Mouse (Mus musculus) limb, embryonic 14.5 days (tissue): Measurements from ENCODE around the gene Cdk12. TPM values are rescaled to one million over a fixed set of nuclear protein-coding genes. Genes with fewer than 3 reads are reported as not detected.
A peak's percentile ranks its signal among the peaks of the same experiment; 100 is the strongest.

Source experiments
- ATAC-seq: fragments of 200-750 bp; cut with Nextera tagmentation; 2 replicates; pipeline ENCODE4 v1.8.0; 2017; ENCODE audit warnings: low read depth, moderate number of reproducible peaks, moderate TSS enrichment; ENCODE audit not compliant: low FRiP score
- DNase-seq: peaks from one replicate; pipeline ENCODE4 v3.0.0-alpha.2; 2015; ENCODE audit warnings: low spot score
- H3K27ac ChIP-seq: fragments of 300-500 bp; sonication (generic); replicated peaks from 2 replicates; pipeline ENCODE4 v1.5.1; 2014; ENCODE audit warnings: low read depth, mild to moderate bottlenecking, low read length, moderate library complexity, mixed read lengths
- H3K27me3 ChIP-seq: fragments of 300-500 bp; sonication (generic); 2 replicates; pipeline ENCODE4 v1.6.1; 2014; ENCODE audit warnings: low read length, mixed read lengths; ENCODE audit not compliant: control insufficient read depth, insufficient read depth
- H3K36me3 ChIP-seq: fragments of 300-500 bp; sonication (generic); 2 replicates; pipeline ENCODE4 v1.6.1; 2014; ENCODE audit warnings: mild to moderate bottlenecking, low read length, moderate library complexity, mixed read lengths; ENCODE audit not compliant: control insufficient read depth, insufficient read depth
- H3K4me1 ChIP-seq: fragments of 300-500 bp; sonication (generic); 2 replicates; pipeline ENCODE4 v1.6.1; 2014; ENCODE audit warnings: antibody characterized with exemption, low read length, mixed read lengths; ENCODE audit not compliant: control insufficient read depth, insufficient read depth
- H3K4me2 ChIP-seq: fragments of 300-500 bp; sonication (generic); replicated peaks from 2 replicates; pipeline ENCODE4 v1.6.1; 2014; ENCODE audit warnings: low read depth, mild to moderate bottlenecking, low read length, moderate library complexity; ENCODE audit not compliant: severe bottlenecking
- H3K4me3 ChIP-seq: fragments of 300-500 bp; sonication (generic); replicated peaks from 2 replicates; pipeline ENCODE4 v1.5.1; 2014; ENCODE audit warnings: low read length
- H3K9ac ChIP-seq: fragments of 300-500 bp; sonication (generic); 2 replicates; pipeline ENCODE4 v1.6.1; 2014; ENCODE audit warnings: mild to moderate bottlenecking, low read depth, low read length, moderate library complexity; ENCODE audit not compliant: severe bottlenecking
- H3K9me3 ChIP-seq: fragments of 300-500 bp; sonication (generic); 2 replicates; pipeline ENCODE4 v1.6.1; 2016; ENCODE audit warnings: low read length; ENCODE audit not compliant: control insufficient read depth
- POLR2A ChIP-seq: fragments of 200-500 bp; IDR thresholded peaks from 2 replicates; pipeline ENCODE4 v1.8.0; 2012; ENCODE audit warnings: inconsistent platforms, mild to moderate bottlenecking, moderate library complexity, borderline replicate concordance; ENCODE audit not compliant: insufficient read depth, insufficient read length; ENCODE audit errors: extremely low read depth
- WGBS: fragments of 180-500 bp; shearing (Covaris S2); extraction: QIAGEN DNeasy Blood & Tissue Kit; methylation state at CpG from one replicate; pipeline ENCODE4 v1.1.7; 2014; 5-methylcytosine and 5-hydroxymethylcytosine counted together
- polyA plus RNA-seq, 2 experiments: library from polyadenylated mRNA; depleted of rRNA in 1 of 2; stranded (reverse) in 1 of 2; unstranded in 1 of 2; fragments of >200 nt; fragmentation: Nextera tagmentation in 1 of 2; extraction: Ambion mirVana in 1 of 2; gene quantifications; 2 replicates each; pipeline versions ENCODE4 v1.2.1 to v1.2.3; 2012 to 2014

Cdk12 gene
- polyA plus RNA-seq, 2 experiments = 13.6 to 27.0 TPM

GRCm38 (mm10) chr11:98296916-98297315, 94.1 kb downstream of the Cdk12 start:
- H3K27me3 ChIP-seq = peaks cover 42% of the 10 kb centered on the region
- TF ChIP-seq POLR2A = no peak
- no peaks in the 10 kb centered on the region for H3K9me3 ChIP-seq
- no peak overlapping the region for H3K9ac ChIP-seq
- H3K36me3 ChIP-seq = no peaks in the 10 kb centered on the region
- no peak overlapping the region for H3K27ac ChIP-seq
- peaks cover 2% of the 10 kb centered on the region; the same call in 1 of the 2 replicates for H3K4me1 ChIP-seq
- DNase-seq (no peak), ATAC-seq (no peak)
- WGBS = 52% methylated on average over 2 of the region's 2 CpGs
- H3K4me2 ChIP-seq = no peak overlapping the region
- H3K4me3 ChIP-seq = no peak overlapping the region

- WGBS = 11% methylated on average over 7 of the region's 7 CpGs
- Histone ChIP-seq H3K4me3 (no peak overlapping the region), H3K9me3 (no peaks in the 10 kb centered on the region), H3K27ac (no peak overlapping the region), H3K9ac (no peak overlapping the region), H3K4me1 (peaks cover 2% of the 10 kb centered on the region; the same call in 1 of the 2 replicates), H3K36me3 (no peaks in the 10 kb centered on the region), H3K27me3 (peaks cover 42% of the 10 kb centered on the region), H3K4me2 (no peak overlapping the region)
- ATAC-seq (no peak), DNase-seq (no peak)
- no peak for TF ChIP-seq POLR2A
These were observed 94.9 kb downstream of the Cdk12 start for GRCm38 (mm10) chr11:98297778-98298177.

GRCm38 (mm10) chr11:98298484-98299205, 95.8 kb downstream of the Cdk12 start:
- TF ChIP-seq POLR2A = no peak
- no peaks in the 10 kb centered on the region for H3K36me3 ChIP-seq
- no peak overlapping the region for H3K27ac ChIP-seq
- peaks cover 2% of the 10 kb centered on the region; the same call in 1 of the 2 replicates for H3K4me1 ChIP-seq
- DNase-seq (no peak), ATAC-seq (no peak)
- WGBS = 14% methylated on average over 10 of the region's 10 CpGs
- H3K9me3 ChIP-seq = no peaks in the 10 kb centered on the region
- H3K27me3 ChIP-seq = peaks cover 42% of the 10 kb centered on the region
- no peak overlapping the region for H3K9ac ChIP-seq
- no peak overlapping the region for H3K4me2 ChIP-seq
- no peak overlapping the region for H3K4me3 ChIP-seq

GRCm38 (mm10) chr11:98313790-98314323, 111.0 kb downstream of the Cdk12 start:
- Histone ChIP-seq H3K4me2 (no peak overlapping the region), H3K4me1 (no peaks in the 10 kb centered on the region), H3K27ac (no peak overlapping the region), H3K9me3 (no peaks in the 10 kb centered on the region), H3K9ac (no peak overlapping the region), H3K27me3 (peaks cover 53% of the 10 kb centered on the region), H3K36me3 (no peaks in the 10 kb centered on the region), H3K4me3 (no peak overlapping the region)
- no peak for ATAC-seq
- WGBS = 3% methylated on average over 26 of the region's 26 CpGs
- TF ChIP-seq POLR2A = no peak
- DNase-seq = peak; percentile 82

DNA sequence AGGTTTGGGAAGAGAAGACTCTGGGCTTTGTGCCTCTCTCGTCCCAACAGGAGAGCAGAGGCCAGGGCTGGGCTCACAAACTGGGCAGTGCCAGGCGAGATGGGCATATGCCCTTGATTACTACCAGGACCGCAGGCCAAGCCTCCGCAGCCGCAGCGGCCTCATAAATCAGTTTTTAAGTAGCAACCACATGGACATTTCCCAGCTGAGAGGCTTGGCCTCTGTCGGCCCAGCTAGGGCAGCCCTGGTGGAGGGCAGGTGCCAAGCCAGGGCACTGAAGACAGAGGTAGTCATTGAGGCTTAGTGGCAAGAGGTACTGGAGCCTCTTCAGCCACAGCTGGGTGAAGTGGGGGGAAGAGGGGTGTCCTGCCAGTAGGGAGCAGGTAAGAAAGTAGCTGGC, 114.6 kb downstream of the Cdk12 start:
- DNase-seq = no peak
- no peak overlapping the region for H3K27ac ChIP-seq

More for the DNA sequence above, 114.6 kb downstream of the Cdk12 start:
- Histone ChIP-seq H3K9ac (no peak overlapping the region), H3K4me2 (no peak overlapping the region), H3K4me1 (no peaks in the 10 kb centered on the region), H3K36me3 (no peaks in the 10 kb centered on the region), H3K27me3 (peaks cover 85% of the 10 kb centered on the region), H3K9me3 (no peaks in the 10 kb centered on the region), H3K4me3 (no peak overlapping the region)
- 0% methylated on average over 7 of the region's 7 CpGs for WGBS
- TF ChIP-seq POLR2A = no peak
- ATAC-seq = no peak
